Mouse (Mus musculus): ENCODE data around the gene Prrx2. TPM values are rescaled to one million over a fixed set of nuclear protein-coding genes. Genes with fewer than 3 reads are reported as not detected.
A peak's percentile ranks its signal among the peaks of the same experiment; 100 is the strongest.

Gene Prrx2
- total RNA-seq, 2 experiments from 2014 or later = not detected

- no peak for ATAC-seq (replicated peaks; ENCODE audit: low FRiP score, poor library complexity, severe bottlenecking)
Observed at GRCm38 (mm10) chr2:30862081-30862480, 27.3 kb downstream of the Prrx2 start.

GRCm38 (mm10) chr2:30863574-30863973, 28.8 kb downstream of the Prrx2 start:
- ATAC-seq (replicated peaks; ENCODE audit: low FRiP score, poor library complexity, severe bottlenecking) = no peak

GRCm38 (mm10) chr2:30864968-30865381, 30.2 kb downstream of the Prrx2 start:
- ATAC-seq (replicated peaks; ENCODE audit: low FRiP score, poor library complexity, severe bottlenecking) = no peak

- no peak for ATAC-seq (replicated peaks; ENCODE audit: low FRiP score, poor library complexity, severe bottlenecking)
Observed at GRCm38 (mm10) chr2:30865426-30865825, 30.7 kb downstream of the Prrx2 start.

GRCm38 (mm10) chr2:30870863-30871262, 36.1 kb downstream of the Prrx2 start:
- ATAC-seq (replicated peaks; ENCODE audit: low FRiP score, poor library complexity, severe bottlenecking) = no peak

- no peak for ATAC-seq (replicated peaks; ENCODE audit: low FRiP score, poor library complexity, severe bottlenecking)
Observed at GRCm38 (mm10) chr2:30872669-30873068, 37.9 kb downstream of the Prrx2 start.

GRCm38 (mm10) chr2:30874445-30874844, 39.7 kb downstream of the Prrx2 start:
- ATAC-seq (replicated peaks; ENCODE audit: low FRiP score, poor library complexity, severe bottlenecking) = no peak

GRCm38 (mm10) chr2:30875096-30875495, 40.3 kb downstream of the Prrx2 start:
- ATAC-seq (replicated peaks; ENCODE audit: low FRiP score, poor library complexity, severe bottlenecking) = no peak

GRCm38 (mm10) chr2:30875621-30876432, 41.1 kb downstream of the Prrx2 start:
- ATAC-seq (replicated peaks; ENCODE audit: low FRiP score, poor library complexity, severe bottlenecking) = no peak

GRCm38 (mm10) chr2:30879481-30879880, 44.7 kb downstream of the Prrx2 start:
- ATAC-seq (replicated peaks; ENCODE audit: low FRiP score, poor library complexity, severe bottlenecking) = no peak

- no peak for ATAC-seq (replicated peaks; ENCODE audit: low FRiP score, poor library complexity, severe bottlenecking)
Observed at GRCm38 (mm10) chr2:30881215-30881614, 46.4 kb downstream of the Prrx2 start.

- no peak for ATAC-seq (replicated peaks; ENCODE audit: low FRiP score, poor library complexity, severe bottlenecking)
Observed at GRCm38 (mm10) chr2:30884852-30885373, 50.1 kb downstream of the Prrx2 start.

- no peak for ATAC-seq (replicated peaks; ENCODE audit: low FRiP score, poor library complexity, severe bottlenecking)
Observed at GRCm38 (mm10) chr2:30885453-30886163, 50.8 kb downstream of the Prrx2 start.

- ATAC-seq (replicated peaks; ENCODE audit: low FRiP score, poor library complexity, severe bottlenecking) = peak; percentile 55; the same call in 1 of the 2 replicates
Observed at GRCm38 (mm10) chr2:30891002-30891401, 56.2 kb downstream of the Prrx2 start.

GRCm38 (mm10) chr2:30893399-30893798, 58.6 kb downstream of the Prrx2 start:
- no peak for ATAC-seq (replicated peaks; ENCODE audit: low FRiP score, poor library complexity, severe bottlenecking)

GRCm38 (mm10) chr2:30893946-30894345, 59.2 kb downstream of the Prrx2 start:
- no peak for ATAC-seq (replicated peaks; ENCODE audit: low FRiP score, poor library complexity, severe bottlenecking)

- ATAC-seq (replicated peaks; ENCODE audit: low FRiP score, poor library complexity, severe bottlenecking) = no peak
Observed at GRCm38 (mm10) chr2:30897291-30897690, 62.5 kb downstream of the Prrx2 start.

GRCm38 (mm10) chr2:30899397-30900069, 64.8 kb downstream of the Prrx2 start:
- no peak for ATAC-seq (replicated peaks; ENCODE audit: low FRiP score, poor library complexity, severe bottlenecking)

- no peak for ATAC-seq (replicated peaks; ENCODE audit: low FRiP score, poor library complexity, severe bottlenecking)
Observed at GRCm38 (mm10) chr2:30901646-30902160, 66.9 kb downstream of the Prrx2 start.

GRCm38 (mm10) chr2:30902256-30902655, 67.5 kb downstream of the Prrx2 start:
- no peak for ATAC-seq (replicated peaks; ENCODE audit: low FRiP score, poor library complexity, severe bottlenecking)

Data from erythroid progenitor cell, adult 5-6 weeks (primary cell).